Mouse (Mus musculus) brain, embryonic 14.5 days (tissue): Measurements from ENCODE around the gene Zfp113.

Experiments used
- CTCF ChIP-seq: fragments of 200-500 bp; IDR thresholded peaks from 2 replicates; pipeline ENCODE4 v1.5.1; 2012; ENCODE audit warnings: inconsistent platforms, mild to moderate bottlenecking, moderate library complexity, borderline replicate concordance; ENCODE audit not compliant: insufficient read depth, insufficient read length; ENCODE audit errors: extremely low read depth
- POLR2A ChIP-seq: fragments of 200-500 bp; IDR thresholded peaks from 2 replicates; pipeline ENCODE4 v1.6.1; 2012; ENCODE audit warnings: mild to moderate bottlenecking, inconsistent platforms, borderline replicate concordance; ENCODE audit not compliant: poor library complexity, insufficient read depth, insufficient read length, severe bottlenecking; ENCODE audit errors: extremely low read depth

GRCm38 (mm10) chr5:138199576-138199975, 44.0 kb upstream of the Zfp113 start:
- TF ChIP-seq CTCF (peak; percentile 53; the same call in 1 of the 2 replicates), POLR2A (no peak)
